Mouse (Mus musculus) CD4-positive, CD25-positive, alpha-beta regulatory T cell, adult 2 months (primary cell): ENCODE measurements around the gene Acer2.
A peak's percentile ranks its signal among the peaks of the same experiment; 100 is the strongest.

Source experiments
- DNase-seq: peaks from one replicate; pipeline ENCODE4 v3.0.0-alpha.2; 2012; ENCODE audit warnings: low read depth, low spot score

Gene Acer2

DNA sequence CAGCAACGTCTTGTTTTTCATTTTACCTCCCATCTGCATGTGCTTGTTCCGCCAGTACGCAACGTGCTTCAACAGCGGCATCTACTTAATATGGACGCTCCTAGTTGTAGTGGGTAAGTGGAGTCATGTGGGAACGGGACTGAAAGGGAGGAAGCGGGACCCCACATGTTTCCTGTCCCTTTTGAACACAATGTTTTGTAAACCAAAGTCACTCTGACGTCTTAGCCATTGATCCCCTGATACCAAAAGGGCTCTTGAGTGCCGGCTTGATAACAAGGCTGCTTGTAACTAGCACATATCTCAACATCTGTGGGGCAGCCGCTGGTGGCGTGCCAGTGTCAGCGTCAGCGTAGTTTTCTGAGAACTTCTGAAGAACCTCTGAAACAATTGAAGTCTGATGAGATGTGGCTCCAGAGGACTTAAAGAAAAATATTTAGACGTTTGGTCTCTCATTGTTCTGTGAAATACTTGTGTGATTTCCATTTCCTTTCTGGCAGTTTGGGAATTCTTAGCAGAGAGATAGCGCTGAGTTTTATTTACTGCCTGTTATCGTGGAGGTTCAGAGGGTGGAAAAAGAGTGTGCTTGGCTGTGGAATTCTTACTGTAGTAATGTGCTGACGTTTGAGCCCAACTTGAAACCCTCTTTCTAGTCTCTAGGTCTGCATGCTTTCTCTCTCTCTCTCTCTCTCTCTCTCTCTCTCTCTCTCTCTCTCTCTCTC is 12.1 kb downstream of the Acer2 start:
- DNase-seq: peak; percentile 83

GRCm38 (mm10) chr4:86887879-86888278 is 13.7 kb downstream of the Acer2 start:
- DNase-seq: peak; percentile 64

- DNase-seq: no peak
Measured at GRCm38 (mm10) chr4:86897411-86897810, 23.2 kb downstream of the Acer2 start.

DNA sequence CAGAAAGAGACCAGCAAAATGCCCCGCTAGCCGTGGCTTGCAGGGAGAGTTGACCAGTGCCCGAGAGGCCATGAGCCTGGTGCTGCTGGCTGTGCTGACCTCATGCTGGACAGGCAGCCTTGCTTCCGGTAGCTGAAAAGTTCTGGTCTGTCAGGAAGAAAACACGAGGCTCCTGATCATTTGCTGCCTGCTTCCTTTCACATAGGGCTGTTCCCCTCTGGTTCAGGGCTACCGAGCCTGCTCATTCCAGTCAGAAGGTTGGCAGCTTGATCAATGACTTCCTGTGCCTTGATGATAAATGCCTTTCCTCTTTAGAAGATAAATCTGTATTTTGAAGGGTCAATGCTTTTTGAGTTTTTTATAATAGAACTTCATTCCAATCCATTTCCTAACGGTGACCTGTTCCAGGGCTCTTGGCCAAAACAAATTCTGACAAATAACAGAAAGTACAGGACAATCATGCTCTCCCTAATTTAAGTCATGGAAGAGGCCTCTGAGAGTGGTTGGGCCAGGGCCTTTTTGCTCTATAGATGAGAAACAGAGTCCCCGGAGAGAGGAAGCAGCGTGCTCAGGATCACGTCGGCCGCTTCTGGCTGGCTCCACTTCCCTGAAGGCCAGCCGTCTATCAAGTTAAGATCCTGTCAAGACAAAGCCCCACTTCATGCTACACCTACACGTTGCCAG is 24.7 kb downstream of the Acer2 start:
- no peak for DNase-seq

DNA sequence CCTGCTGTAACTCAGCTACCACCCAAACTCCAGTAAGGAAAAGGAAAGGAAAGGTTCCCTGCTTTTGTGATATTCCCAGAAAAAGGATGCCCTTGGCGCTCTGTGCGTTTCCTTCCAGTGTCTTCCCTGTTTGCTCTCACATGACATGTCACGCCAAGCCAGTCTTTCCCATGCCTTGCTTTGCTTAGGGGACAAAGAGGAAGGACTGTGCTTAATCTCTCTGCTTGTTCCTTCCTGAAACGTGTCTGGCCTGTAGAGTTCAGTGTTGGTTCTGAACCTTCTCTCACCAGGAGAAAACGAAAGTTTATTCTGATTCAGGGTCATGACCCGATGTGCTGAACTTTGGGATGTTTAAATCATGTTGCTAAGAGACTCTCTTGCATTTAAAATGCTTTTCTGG is 28.2 kb downstream of the Acer2 start:
- DNase-seq: no peak

GRCm38 (mm10) chr4:86904969-86905368 is 30.8 kb downstream of the Acer2 start:
- DNase-seq: peak; percentile 42

DNA sequence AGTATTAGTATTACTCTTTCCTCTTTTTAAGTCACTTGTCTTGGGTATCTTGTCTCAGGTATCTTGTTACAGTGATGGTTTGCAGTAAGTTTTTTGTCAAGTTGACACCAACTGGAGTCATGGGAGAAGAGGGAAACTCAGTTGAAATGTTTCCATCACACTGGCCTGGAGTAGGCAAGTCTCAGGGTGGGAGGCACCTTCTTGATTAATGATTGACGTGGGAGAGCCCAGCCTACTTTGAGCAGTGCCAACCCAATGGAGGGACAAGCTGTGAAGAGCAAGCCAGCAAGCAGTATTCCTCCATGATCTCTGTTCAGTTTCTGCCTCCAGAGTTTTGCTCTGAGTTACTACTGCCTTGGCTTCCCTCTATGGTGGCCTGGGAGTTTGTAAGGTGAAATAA is 31.7 kb downstream of the Acer2 start:
- DNase-seq: no peak

DNA sequence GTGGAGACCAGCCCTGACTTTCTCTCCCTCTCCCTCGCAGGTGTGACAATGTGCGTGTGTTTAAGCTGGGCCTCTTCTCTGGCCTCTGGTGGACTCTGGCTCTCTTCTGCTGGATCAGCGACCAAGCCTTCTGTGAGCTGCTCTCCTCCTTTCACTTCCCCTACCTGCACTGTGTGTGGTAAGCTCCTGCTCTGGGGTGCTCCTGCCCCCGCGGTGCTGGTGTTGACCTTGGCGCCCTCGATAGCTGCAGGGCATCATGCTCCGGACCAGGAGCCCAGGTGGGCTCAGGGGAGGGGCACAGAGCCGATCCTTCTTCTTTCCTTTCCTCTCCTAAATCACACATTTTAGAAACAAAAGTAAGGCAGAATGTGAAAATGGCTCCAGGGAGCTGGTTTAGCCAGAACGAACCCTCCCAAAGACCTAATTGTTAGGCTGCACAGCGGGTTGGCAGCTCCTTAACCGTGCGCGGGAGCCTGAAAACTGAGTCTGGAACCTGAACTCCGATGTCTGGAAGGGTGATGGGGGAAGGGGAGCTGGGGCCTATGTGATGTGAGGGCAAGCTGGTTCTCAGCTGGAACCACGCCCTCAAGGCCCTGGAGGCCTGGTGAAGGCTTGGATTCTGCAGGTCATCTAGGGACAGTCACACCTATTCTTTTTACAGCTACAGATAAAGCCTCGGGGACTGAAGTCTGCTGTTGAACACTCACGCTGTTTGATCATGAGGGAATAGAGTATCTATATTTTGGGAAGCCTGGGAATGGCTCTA is 37.6 kb downstream of the Acer2 start:
- no peak for DNase-seq

DNA sequence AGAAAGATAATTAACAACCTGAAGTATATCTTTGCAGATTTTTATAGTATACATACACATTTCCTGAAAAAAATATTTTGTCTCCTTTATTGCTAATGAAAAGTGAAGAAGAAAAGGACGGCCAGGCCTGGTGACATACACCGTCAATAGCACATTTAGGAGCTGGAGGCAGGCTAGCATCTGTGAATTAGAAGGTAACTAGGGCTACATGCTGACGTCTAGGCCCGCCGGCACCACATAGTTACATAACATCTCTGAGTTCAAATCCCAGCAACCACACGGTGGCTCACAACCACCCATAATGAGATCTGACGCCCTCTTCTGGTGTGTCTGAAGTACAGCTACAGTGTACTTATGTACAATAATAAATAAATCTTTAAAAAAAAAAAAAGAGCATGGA is 38.6 kb downstream of the Acer2 start:
- DNase-seq: no peak

- DNase-seq: peak; percentile 28
Measured at GRCm38 (mm10) chr4:86916062-86916461, 41.9 kb downstream of the Acer2 start.

GRCm38 (mm10) chr4:86923476-86924055 is 49.4 kb downstream of the Acer2 start:
- no peak for DNase-seq

DNA sequence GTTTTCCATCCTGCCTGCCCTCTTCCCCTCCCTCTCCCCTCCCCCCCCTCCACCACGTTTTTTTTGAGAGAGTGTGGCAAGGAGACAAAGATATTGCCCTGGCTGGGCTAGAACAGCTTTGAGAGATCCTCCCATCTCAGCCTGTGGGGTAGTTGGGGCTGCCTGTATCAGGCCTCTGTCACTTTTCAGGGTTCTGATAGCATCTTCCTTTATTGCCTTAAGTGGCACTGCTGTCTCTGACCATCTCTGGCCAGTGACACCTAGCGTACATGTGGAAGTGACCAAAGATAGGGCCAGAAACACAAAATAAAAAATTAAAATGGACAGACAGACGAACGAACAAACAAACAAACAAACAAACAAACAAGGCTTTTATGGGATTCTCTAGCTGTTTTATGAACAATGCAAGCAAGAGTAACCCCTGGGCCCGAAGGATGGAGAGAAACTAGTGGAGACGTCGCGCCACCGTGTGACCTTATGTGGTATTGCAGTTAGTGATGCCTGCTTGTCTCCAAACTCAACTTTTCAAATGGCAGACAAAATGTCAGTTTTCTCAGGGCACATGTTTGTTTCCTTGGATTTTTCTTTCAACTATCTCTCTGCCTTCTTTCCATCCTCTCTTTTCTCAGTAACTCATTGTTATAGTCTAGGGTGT is 50.7 kb downstream of the Acer2 start:
- DNase-seq: peak; percentile 87

DNA sequence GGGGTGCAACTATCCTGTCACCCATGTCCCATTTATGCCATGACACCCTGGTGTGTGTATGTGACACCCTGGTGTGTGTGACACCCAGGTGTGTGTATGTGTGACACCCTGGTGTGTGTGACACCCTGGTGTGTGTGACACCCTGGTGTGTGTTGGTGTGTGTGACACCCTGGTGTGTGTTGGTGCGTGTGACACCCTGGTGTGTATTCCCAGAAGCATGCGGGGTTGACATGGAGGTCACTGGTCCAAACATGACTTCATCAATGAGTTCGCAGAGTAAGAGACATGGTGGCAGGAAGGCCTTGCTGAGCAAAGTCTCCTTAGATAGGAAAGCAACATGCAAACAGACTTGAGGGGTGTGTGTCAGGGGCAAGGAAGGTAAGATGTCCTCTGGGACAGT is 52.8 kb downstream of the Acer2 start:
- no peak for DNase-seq

GRCm38 (mm10) chr4:86930101-86930635 is 56.0 kb downstream of the Acer2 start:
- no peak for DNase-seq

DNA sequence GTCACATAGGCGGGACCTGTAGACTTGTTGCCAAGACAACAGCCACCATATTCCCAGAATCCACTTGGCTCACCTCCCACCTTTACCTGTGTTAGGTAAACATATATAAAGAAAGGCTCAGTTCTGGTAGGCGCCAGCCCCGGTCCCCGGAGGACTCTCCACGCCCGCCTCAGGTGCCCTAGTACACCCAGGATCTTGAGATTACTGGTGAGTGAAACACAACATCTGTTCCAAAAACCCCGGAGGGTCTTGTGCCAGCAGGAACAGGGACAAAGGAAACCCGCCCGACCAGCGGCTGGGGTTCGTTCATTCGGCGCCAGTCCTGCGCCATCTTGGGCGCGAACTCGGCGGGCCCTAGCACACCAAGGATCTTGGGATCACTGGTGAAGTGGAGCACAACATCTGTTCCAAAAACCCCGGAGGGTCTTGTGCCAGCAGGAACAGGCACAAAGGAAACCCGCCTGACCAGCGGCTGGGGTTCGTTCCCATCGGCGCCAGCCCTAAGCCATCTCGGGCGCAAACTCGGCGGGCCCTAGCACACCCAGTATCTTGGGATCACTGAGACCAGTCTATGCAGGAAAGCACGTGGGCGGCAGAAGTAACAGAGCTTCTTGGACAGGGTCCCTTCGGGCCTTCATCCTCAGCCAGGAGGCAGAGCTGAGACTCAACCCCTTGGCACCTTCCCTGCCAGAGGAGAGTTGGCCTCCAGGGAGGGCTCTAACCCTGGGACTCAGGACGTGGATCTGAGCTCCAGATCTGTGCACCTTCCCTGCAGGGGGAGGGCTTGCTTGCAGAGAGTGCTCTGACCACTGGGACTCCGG is 56.6 kb downstream of the Acer2 start:
- no peak for DNase-seq

DNA sequence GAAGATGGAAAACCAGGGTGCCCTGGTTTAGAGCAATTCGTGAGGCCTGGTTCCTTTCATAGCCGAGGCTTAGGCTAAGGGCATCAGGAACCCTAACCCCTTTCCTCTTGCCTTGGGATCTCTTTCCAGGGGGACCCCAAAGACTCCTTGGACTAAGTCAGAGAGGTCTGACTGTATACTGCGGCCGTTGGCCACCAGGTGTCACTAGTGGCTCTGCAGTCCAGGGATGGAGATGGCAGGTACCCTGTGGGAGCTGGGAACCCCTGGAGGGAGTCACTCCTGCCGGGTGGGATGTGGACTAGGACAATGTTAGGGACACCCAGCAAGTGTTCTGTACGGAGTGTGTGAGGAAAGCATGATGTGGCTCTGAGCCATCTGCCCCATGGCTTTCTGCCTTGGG is 58.8 kb downstream of the Acer2 start:
- peak; percentile 23 for DNase-seq

GRCm38 (mm10) chr4:86936217-86936616 is 62.0 kb downstream of the Acer2 start:
- DNase-seq: no peak

GRCm38 (mm10) chr4:86936706-86937105 is 62.5 kb downstream of the Acer2 start:
- no peak for DNase-seq

DNA sequence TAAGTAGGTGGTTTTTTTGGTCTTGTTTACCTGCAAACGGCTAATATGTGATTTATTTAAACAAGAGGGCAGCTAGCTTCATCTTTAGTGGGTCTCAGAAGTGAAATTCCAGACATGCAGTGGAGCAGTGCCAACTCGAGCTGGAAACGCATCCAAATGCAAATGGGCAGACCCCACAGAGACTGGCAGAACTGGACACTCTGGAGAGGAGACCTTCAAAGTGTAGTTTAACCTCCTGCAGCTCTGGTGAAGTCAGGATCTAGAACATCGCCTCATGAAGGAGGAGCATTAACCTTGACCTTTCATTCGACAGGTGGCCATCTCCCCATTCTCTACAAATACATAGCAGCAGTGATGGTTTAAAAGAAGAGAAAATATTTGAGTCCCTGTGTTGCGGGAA is 68.5 kb downstream of the Acer2 start:
- DNase-seq: no peak

DNA sequence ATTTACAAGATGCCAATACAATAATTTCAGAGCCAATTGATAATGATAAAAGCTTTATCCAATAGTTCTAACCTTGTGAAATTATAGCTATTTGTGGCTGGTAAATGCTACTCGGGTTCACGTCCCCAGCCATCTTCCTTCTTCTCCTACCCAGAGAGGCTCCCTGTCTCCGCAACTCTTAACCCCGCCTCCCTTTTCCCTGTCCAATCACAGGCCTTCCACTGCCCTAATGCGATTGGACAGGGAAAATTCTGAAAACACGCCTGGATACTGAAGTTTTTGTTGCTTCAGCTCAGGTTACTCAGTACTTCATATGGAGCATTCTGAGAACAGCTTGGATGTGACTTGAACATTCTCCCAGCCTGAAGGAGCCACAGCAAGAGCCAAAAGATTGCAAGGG is 69.1 kb downstream of the Acer2 start:
- no peak for DNase-seq

GRCm38 (mm10) chr4:86948794-86949193 is 74.6 kb downstream of the Acer2 start:
- DNase-seq: no peak
